Mouse (Mus musculus) liver, adult 2 months (tissue): ENCODE results near the gene Odc1. TPM values are rescaled to one million over a fixed set of nuclear protein-coding genes. Genes with fewer than 3 reads are reported as not detected.

ENCODE experiments used
- DNase-seq: peaks from one replicate; pipeline ENCODE4 v3.0.0-alpha.2; 2011; ENCODE audit warnings: low read depth, low spot score; ENCODE audit errors: extremely low read depth
- H3K27ac ChIP-seq: fragments of 200-500 bp; replicated peaks from 2 replicates; pipeline ENCODE4 v1.5.1; 2012; ENCODE audit warnings: low read depth, mild to moderate bottlenecking, control low read depth, inconsistent platforms, low read length; ENCODE audit not compliant: insufficient read depth
- H3K27me3 ChIP-seq: fragments of 200-500 bp; 2 replicates; pipeline ENCODE4 v1.6.1; 2012; ENCODE audit warnings: mild to moderate bottlenecking, moderate library complexity, low read length, inconsistent platforms; ENCODE audit not compliant: control insufficient read depth, insufficient read depth
- H3K36me3 ChIP-seq: fragments of 200-500 bp; 2 replicates; pipeline ENCODE4 v1.6.1; 2012; ENCODE audit warnings: low read length, inconsistent platforms; ENCODE audit not compliant: control insufficient read depth, insufficient read depth
- H3K4me1 ChIP-seq: fragments of 200-500 bp; 2 replicates; pipeline ENCODE4 v1.6.1; 2011; ENCODE audit warnings: low read length; ENCODE audit not compliant: control insufficient read depth, insufficient read depth
- H3K4me3 ChIP-seq: fragments of 200-500 bp; 2 replicates; pipeline ENCODE4 v1.5.1; 2011; ENCODE audit warnings: low read depth, mild to moderate bottlenecking, control low read depth, low read length, moderate library complexity; ENCODE audit not compliant: insufficient read depth
- H3K79me2 ChIP-seq: fragments of 200-500 bp; 2 replicates; pipeline ENCODE4 v1.6.1; 2012; ENCODE audit warnings: inconsistent platforms, mild to moderate bottlenecking, low read length, moderate library complexity; ENCODE audit not compliant: control insufficient read depth, insufficient read depth
- H3K9ac ChIP-seq: fragments of 200-500 bp; 2 replicates; pipeline ENCODE4 v1.6.1; 2012; ENCODE audit warnings: low read depth, mild to moderate bottlenecking, control low read depth, inconsistent platforms, low read length
- CTCF ChIP-seq: fragments of 200-500 bp; IDR thresholded peaks from 2 replicates; pipeline ENCODE4 v1.5.1; 2011; ENCODE audit warnings: low read depth, low read length, control low read depth
- POLR2A ChIP-seq: fragments of 200-500 bp; IDR thresholded peaks from 2 replicates; pipeline ENCODE4 v1.6.1; 2011; ENCODE audit warnings: low read length, control low read depth; ENCODE audit not compliant: insufficient read depth; ENCODE audit errors: extremely low read depth
- WGBS: fragments of 180-500 bp; shearing (Covaris S2); methylation state at CpG from one replicate; pipeline ENCODE4 v1.1.7; 2018; 5-methylcytosine and 5-hydroxymethylcytosine counted together
- polyA plus RNA-seq: library from polyadenylated mRNA; depleted of rRNA; stranded (reverse); fragments of >200 nt; gene quantifications from 2 replicates; pipeline ENCODE4 v1.2.3, GENCODE M21; 2012
- total RNA-seq: library from RNA; depleted of rRNA; stranded (reverse); fragments of >200 nt; gene quantifications from 2 replicates; pipeline ENCODE4 v1.2.3, GENCODE M21; 2014

Gene Odc1
- total and polyA plus RNA-seq, 2 experiments: 40.9 to 114 TPM

DNA sequence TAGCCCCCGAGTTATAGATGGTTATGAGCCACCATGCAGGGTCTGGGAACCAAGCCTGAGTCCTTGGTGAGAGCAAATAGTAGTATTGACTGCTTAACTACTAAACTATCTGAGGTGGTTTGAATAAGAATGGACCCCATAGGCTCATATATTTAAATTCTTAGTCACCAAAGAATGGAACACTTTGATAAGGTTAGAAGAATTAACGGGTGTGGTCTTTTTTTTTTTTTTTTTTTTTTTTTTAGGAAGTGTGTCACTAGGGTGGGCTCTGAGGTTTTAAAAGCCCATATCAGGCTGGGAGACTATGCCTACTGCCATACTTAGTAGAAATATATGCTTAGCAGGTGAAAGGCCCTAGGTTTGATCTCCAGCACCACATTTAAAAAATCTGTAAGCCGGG, 8.4 kb upstream of the Odc1 start:
- DNase-seq: no peak
- Histone ChIP-seq H3K4me1 (no peaks in the 10 kb centered on the region), H3K4me3 (no peak overlapping the region), H3K36me3 (no peaks in the 10 kb centered on the region), H3K27me3 (no peaks in the 10 kb centered on the region), H3K27ac (no peak overlapping the region), H3K79me2 (no peaks in the 10 kb centered on the region), H3K9ac (no peak overlapping the region)
- TF ChIP-seq CTCF (no peak), POLR2A (no peak)
- 93% methylated on average over 3 of the region's 3 CpGs for WGBS

DNA sequence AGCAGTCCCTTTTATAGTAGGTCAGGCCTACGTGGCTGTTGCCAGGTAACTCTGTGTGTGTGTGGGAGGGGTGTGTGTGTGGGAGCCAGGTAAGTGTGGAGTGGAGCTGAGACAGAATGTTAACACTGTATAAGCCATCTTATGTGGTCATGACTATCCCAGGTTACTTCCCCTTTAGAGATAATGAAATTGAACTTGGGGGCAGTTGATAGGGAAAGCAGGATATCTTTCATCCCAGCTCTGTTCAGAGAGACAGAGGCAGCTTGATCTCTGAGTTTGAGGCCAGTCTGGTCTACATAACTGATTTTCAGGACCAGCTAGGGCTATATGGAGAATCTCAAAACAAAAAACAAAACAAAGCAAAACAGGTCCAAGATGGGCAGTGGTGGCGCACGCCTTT, 7.4 kb upstream of the Odc1 start:
- no peak for DNase-seq
- TF ChIP-seq CTCF (no peak), POLR2A (no peak)
- no peaks in the 10 kb centered on the region for H3K4me1 ChIP-seq
- no peaks in the 10 kb centered on the region for H3K79me2 ChIP-seq
- H3K4me3 ChIP-seq: no peak overlapping the region
- WGBS: 87% methylated on average over 3 of the region's 3 CpGs
- H3K36me3 ChIP-seq: no peaks in the 10 kb centered on the region
- no peak overlapping the region for H3K9ac ChIP-seq
- no peak overlapping the region for H3K27ac ChIP-seq
- H3K27me3 ChIP-seq: no peaks in the 10 kb centered on the region

DNA sequence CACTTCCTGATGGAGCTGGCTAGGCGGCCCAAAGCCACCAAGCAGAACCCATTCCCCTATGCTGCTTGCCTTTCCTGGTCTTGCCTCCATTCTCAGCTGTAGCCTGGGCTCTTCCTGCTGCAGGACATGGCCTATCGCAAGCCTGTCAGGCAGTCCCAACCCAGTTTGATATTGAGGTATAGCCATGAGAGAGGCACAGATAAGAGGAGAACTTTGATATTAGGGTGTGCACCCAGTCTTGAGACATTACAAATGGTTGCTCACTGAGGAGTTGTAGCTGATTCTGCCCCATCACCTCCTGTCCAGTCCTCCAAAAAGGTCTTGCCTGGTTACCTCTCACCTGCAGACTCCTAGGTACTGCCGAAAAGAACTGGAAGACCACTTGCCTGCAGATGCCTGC, 6.5 kb upstream of the Odc1 start:
- H3K4me3 ChIP-seq: no peak overlapping the region
- no peak overlapping the region for H3K27ac ChIP-seq
- H3K9ac ChIP-seq: no peak overlapping the region
- H3K4me1 ChIP-seq: no peaks in the 10 kb centered on the region
- TF ChIP-seq CTCF (no peak), POLR2A (no peak)
- H3K27me3 ChIP-seq: no peaks in the 10 kb centered on the region
- H3K36me3 ChIP-seq: no peaks in the 10 kb centered on the region
- WGBS: 93% methylated on average over 3 of the region's 3 CpGs
- no peak for DNase-seq
- H3K79me2 ChIP-seq: no peaks in the 10 kb centered on the region

DNA sequence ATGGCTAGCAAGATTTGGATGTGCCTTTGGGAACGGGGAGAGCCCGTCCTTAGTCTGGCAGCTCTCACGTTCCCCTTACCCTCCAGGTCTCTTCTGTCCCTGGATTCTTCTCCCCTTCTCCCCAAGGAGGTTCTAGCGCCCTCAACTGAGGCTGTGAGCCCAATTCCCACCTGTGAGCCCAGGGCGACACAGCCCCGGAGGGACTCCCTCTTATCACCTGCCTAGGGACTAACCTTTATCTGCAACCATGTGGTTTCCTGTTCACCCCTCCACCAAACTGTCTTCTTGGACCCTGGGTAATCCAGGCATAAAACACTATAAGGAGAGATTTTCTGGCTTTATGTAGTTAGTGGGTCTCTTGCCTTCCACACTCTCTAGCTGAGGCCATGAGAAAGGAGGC, 5.6 kb upstream of the Odc1 start:
- H3K4me1 ChIP-seq: 0 out of 2 replicates have a peak, but pooled peaks cover 1% of the 10 kb centered on the region
- no peak overlapping the region for H3K27ac ChIP-seq
- no peak for DNase-seq
- TF ChIP-seq POLR2A: no peak
- TF ChIP-seq CTCF: no peak
- H3K79me2 ChIP-seq: no peaks in the 10 kb centered on the region
- no peak overlapping the region for H3K4me3 ChIP-seq
- WGBS: 87% methylated on average over 6 of the region's 6 CpGs
- no peaks in the 10 kb centered on the region for H3K27me3 ChIP-seq
- H3K36me3 ChIP-seq: no peaks in the 10 kb centered on the region
- H3K9ac ChIP-seq: no peak overlapping the region

DNA sequence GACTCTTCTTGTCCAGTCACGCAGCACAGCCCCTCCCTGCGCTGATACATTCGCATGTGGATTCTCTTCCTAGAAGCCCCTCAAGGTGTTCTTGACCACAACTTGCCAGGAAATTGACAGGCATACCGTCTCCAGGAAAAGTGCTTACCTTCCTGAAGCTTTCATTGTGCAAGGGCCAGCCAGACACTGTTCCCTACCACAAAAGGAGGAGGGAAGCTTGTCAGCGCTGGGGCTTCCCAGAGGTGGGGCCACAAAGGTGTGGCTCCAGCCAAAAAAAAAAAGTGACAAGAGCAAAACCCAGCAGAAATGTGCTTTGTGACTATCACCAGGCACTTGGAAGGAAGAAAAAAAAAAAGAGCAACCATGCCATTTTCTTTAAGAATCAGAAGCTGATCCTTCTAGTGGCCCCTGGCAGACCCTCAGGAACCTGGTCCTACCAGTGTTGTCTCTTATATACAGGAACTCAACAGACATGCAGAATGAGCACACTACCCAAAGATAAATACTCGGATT, 4.5 kb upstream of the Odc1 start:
- no peak overlapping the region for H3K4me3 ChIP-seq
- no peak overlapping the region for H3K9ac ChIP-seq
- H3K79me2 ChIP-seq: peaks cover 1% of the 10 kb centered on the region; the same call in 1 of the 2 replicates
- no peak overlapping the region for H3K27ac ChIP-seq
- 0 out of 2 replicates have a peak, but pooled peaks cover 2% of the 10 kb centered on the region for H3K4me1 ChIP-seq
- no peaks in the 10 kb centered on the region for H3K27me3 ChIP-seq
- 85% methylated on average over 6 of the region's 6 CpGs for WGBS
- no peak for TF ChIP-seq CTCF
- no peak for TF ChIP-seq POLR2A
- DNase-seq: no peak
- H3K36me3 ChIP-seq: no peaks in the 10 kb centered on the region

DNA sequence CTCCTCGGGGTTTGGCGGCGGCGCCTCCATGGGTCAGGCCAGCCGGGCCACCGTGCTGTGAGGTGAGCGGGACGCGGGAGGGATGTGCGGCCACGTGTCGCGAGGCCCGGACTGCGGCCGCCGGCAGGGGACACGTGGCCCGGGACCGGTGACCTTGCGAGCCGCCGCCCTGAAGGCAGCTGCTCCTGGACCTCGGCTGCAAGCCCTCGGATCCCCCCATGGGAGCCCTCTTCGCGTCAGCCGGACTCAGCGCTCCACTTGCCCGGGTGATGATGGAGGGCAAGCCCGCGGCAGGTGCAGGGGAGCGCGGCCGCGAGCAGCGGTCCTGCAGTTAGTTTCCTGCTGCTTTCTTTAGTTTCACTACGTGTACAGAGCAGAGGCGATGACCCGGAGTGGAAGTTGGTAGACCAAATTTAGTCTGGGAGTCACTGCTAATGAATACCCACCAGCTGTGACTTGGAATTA, 545 bp downstream of the Odc1 start:
- DNase-seq: peak; percentile 48
- H3K4me3 ChIP-seq: peak overlapping the region; percentile 80

More for the DNA sequence above, 545 bp downstream of the Odc1 start:
- WGBS: under 1% methylated on average over 40 of the region's 40 CpGs
- Histone ChIP-seq H3K9ac (peak overlapping the region; percentile 78), H3K79me2 (peaks cover 5% of the 10 kb centered on the region; the same call in 1 of the 2 replicates), H3K36me3 (peaks cover 18% of the 10 kb centered on the region), H3K27me3 (no peaks in the 10 kb centered on the region), H3K27ac (peak overlapping the region; percentile 66), H3K4me1 (peaks cover 6% of the 10 kb centered on the region)
- TF ChIP-seq POLR2A: no peak
- TF ChIP-seq CTCF: no peak
